Mouse (Mus musculus): ENCODE results near the gene Rab42.

Rab42 gene

DNA sequence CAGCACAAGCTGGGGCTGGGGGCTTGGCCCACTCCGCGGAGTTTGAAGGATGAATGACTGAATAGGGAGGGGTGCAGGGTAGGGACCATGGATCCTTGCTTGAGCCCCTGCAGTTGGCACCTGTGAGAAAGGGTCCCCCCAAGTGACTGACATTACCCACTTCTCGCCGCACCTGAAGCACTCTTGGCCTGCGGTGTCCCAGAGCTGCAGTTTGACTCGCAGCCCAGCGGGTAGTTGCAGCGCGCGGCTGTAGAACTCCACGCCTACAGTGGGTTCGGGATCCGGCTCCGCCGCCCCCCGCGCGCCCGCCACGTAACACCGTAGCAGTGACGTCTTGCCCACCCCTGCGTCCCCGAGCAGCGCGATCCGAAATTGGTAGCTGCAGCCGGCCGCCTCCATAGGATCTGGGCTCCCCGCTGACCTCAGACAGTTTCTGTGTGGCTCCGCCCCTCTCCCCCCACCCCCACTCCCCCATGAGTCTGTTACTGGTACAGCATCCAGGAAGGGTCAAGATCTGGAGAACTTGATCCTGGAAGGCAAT is at the start of gene Rab42:
TSS of gene Rab42 (minus strand) at position 447 of the 541 bp plus-strand sequence.
- DNase-seq (ENCODE audit: low read depth, low spot score) = peak; percentile 88

DNA sequence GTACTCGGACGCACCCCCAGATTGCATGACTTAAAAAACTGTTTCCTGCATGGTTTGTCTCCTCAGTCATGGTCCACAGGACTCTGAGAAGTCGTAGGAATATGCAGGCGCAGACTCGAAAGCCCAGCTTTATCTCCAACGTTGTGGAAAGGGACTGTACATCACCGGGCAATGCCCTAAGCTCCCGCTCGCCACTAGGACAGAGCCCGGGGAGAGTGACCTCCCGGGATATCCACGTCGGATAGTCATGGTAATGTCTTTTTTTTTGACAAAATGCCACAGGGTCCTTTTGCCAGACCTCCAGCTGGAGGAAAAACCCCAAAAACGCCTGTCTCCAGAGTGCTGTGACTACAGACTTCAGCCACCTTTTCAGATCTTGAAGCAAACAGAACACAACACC is 49.6 kb upstream of the Rab42 start:
- no peak for DNase-seq (ENCODE audit: low read depth, low spot score)

GRCm38 (mm10) chr4:132351401-132351800 is 48.2 kb upstream of the Rab42 start:
- peak; percentile 74 for DNase-seq (ENCODE audit: low read depth, low spot score)

GRCm38 (mm10) chr4:132350854-132351253 is 47.7 kb upstream of the Rab42 start:
- peak; percentile 85 for DNase-seq (ENCODE audit: low read depth, low spot score)

DNA sequence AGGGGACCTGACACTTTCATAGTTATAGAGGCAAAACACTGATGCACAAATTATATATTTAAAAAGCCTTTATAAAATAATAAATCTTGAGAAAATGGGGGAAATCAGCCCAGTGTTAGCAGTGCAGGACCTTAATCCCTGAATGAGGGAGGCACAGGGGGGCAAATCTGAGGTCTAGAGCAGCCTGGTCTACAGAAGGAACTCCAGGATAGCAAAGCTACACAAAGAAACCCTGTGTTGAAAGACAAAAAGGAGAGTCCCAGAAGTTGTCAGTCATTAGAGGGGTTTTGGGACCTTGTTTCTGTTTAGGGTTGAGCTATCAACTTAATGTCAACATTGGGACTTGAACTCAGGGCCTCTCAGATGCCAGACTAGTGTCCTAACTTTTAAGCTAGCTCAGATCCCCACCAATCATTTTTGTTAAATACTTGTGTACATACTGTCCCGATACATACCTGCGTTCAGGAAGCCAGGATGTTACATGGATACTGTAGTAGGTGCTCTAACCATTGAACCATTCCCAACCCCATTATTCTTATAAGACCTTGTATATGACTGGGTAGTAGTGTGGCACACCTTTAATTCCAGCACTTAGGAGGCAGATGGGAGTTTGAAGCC is 47.0 kb upstream of the Rab42 start:
- DNase-seq (ENCODE audit: low read depth, low spot score) = peak; percentile 89

DNA sequence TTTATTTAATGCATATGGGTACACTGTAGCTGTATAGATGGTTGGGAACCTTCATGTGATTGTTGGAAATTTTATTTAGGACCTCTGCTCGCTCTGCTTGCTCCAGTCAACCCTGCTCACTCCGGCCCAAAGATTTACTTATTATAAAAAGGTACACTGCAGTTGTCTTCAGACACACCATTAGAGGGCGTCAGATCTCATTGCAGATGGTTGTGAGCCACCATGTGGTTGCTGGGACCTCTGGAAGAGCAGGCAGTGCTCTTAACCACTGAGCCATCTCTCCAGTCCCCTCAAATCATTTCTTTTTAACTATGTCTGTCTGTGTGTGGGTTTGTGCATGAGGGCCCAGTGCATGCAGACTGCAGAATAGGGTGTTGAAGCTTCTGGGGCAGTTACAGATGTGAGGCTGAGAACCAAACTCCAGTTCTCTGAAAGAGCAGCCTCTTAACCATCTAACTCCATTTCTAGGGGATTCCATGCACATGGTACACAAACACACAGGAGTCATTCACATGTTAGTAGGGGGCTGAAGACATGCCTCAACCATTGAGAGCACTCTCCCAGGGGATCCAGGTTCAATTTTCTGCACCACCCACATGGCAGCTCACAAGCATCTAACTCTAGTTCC is 46.4 kb upstream of the Rab42 start:
- peak; percentile 77 for DNase-seq (ENCODE audit: low read depth, low spot score)

- peak; percentile 76 for DNase-seq (ENCODE audit: low read depth, low spot score)
Observed at GRCm38 (mm10) chr4:132346661-132347060, 43.5 kb upstream of the Rab42 start.

DNA sequence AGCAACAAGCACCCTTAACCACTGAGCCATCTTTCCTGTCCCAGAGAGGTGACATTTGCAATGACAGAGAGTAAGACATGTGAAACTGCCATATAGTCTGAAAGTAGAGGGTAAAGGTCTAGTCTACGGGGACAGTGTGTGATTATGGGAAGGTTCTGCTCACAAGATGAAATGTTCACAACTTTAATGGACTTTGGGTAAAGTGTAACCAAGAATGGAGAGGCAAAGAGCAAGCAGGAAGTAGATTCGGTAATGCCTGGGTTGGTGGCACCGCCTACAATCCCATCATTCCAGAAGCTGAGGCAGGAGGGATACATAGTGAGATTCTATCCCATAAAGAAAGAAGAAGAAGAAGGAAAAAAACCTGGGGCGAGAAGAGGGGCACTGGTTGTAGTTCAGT is 43.1 kb upstream of the Rab42 start:
- no peak for DNase-seq (ENCODE audit: low read depth, low spot score)

- no peak for DNase-seq (ENCODE audit: low read depth, low spot score)
Observed at GRCm38 (mm10) chr4:132345843-132346212, 42.6 kb upstream of the Rab42 start.

GRCm38 (mm10) chr4:132345135-132345842 is 42.1 kb upstream of the Rab42 start:
- peak; percentile 95 for DNase-seq (ENCODE audit: low read depth, low spot score)

GRCm38 (mm10) chr4:132344403-132345134 is 41.4 kb upstream of the Rab42 start:
- DNase-seq (ENCODE audit: low read depth, low spot score) = peak; percentile 62

GRCm38 (mm10) chr4:132341451-132341850 is 38.3 kb upstream of the Rab42 start:
- DNase-seq (ENCODE audit: low read depth, low spot score) = no peak

DNA sequence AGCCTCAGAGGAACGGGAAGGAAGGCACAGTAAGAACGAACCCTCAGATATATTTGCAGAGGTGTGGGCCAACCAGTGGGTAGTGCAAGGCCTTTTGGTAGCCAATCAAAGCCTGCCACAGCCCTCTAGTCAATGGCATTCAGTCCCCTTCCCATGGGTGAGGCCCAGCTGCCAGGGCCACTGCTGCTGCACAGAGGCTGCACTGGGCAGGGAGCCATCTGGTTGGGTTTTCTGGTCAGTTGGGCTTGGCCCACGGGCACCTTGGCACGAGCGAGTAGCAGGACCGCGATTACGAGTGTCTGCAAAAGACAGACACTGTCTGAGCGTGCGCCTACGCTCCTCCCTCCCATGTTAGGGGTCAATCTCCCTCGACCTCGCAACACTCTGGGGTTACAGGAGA is 35.8 kb upstream of the Rab42 start:
- DNase-seq (ENCODE audit: low read depth, low spot score) = no peak

GRCm38 (mm10) chr4:132332880-132333279 is 29.7 kb upstream of the Rab42 start:
- no peak for DNase-seq (ENCODE audit: low read depth, low spot score)

DNA sequence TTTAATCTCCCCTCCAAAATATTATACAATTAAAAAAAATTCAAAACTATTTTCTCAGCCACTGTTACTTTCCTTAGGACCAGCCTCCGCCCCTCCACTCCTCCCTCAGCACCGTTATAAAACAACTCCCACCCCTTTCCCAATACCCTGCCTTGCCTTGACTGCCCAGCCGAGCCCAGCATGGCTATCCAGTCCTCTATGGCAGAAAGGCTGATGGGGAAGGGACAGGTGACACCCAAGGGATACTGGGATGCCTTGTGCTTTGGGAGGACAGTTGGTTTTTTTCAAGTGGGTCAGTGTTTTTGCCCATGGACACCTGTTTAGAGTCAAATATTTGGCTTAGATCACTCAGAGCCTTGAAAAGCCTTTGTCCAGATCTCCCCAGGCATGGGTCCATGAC is 28.8 kb upstream of the Rab42 start:
- no peak for DNase-seq (ENCODE audit: low read depth, low spot score)

GRCm38 (mm10) chr4:132329835-132330354 is 26.7 kb upstream of the Rab42 start:
- no peak for DNase-seq (ENCODE audit: low read depth, low spot score)

- peak; percentile 98 for DNase-seq (ENCODE audit: low read depth, low spot score)
Observed at GRCm38 (mm10) chr4:132329115-132329834, 26.1 kb upstream of the Rab42 start, which contains the start of gene Trnau1ap. Trnau1ap (minus strand) TSS chr4:132329538.

DNA sequence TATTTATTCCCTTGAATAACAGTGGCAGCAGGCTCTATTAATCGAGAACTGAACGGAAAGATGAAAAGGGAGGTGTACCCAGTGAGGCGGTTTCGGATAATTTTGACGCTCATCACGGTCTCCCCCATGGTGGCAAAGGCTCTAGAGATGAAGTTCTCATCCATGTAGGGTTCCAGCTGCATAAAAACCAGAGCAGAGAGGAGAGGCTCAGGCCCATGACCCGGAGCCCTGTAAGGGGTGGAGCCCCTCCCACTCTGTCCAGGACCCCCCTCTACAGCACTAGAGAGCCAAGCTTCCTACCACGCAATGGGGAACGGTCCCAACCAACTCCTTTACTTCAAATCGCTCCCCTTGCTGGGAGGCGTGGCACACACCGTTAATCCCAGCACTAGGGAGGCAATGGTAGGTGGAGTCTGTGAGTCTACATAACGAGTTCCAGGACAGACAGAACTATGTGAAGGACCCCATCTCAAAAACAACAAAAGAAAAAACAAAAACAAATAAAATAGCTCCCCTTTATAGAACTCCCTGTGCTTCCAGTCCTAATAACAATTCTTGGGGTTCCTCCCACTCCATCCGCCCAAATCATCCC is 25.3 kb upstream of the Rab42 start:
- peak; percentile 45 for DNase-seq (ENCODE audit: low read depth, low spot score)

GRCm38 (mm10) chr4:132326481-132326880 is 23.3 kb upstream of the Rab42 start:
- DNase-seq (ENCODE audit: low read depth, low spot score) = no peak

DNA sequence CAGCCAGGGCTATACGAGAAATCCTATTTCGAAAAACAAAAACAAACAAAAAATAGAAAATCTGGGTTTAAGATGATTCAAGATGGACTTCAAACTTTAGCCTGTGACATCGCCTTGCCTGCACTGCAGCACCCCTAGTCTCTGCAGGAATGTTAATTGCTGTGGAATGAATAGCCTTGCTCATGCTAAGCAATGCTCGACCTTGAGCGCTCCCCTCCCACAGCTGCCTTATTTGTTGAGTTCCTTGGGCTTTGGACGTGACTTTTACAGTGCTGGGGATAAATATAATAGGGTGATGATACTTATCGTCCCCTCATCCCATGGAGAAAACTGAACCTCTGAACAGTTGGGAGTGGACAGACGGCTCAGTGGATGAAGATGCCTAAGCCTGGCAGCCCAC is 12.5 kb upstream of the Rab42 start:
- DNase-seq (ENCODE audit: low read depth, low spot score) = peak; percentile 92

DNA sequence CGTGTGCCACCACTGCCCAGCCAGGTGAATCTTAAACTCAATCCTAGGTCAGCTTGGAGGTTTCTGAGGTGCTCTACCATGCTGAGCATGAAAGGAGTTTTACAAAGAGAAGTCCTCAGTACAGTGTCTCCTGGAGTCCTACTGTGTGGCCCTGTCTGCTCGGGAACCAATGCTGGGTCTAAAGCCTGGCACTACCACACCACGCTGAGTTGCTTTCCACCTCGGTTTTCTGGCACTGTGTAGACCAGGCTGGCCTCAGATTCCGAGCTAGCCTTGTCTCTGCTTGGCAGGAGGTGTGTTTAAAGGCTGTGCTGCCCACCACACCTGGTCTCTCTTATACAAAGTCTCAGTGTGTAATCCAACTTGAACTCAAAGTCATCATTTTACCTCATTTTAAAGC is 9.4 kb upstream of the Rab42 start:
- DNase-seq (ENCODE audit: low read depth, low spot score) = no peak

Measured in ZHBTc4 (cell line).